Mouse (Mus musculus) hematopoietic stem cell, adult 5-6 weeks (primary cell): Measurements from ENCODE around the gene Gm21294. TPM values are rescaled to one million over a fixed set of nuclear protein-coding genes. Genes with fewer than 3 reads are reported as not detected.
"Not testable (repeated sequence)": the region's sequence is repeated elsewhere in the genome, so short reads cannot be mapped to it uniquely, and the experiment has no call there.

Experiments
- ATAC-seq, 2 experiments: fragments of 125-278 bp in 1 of 2; replicated peaks in 1 of 2; 2 replicates each; pipeline ENCODE4 v1.8.0; 2016 to 2017; ENCODE audit warnings: inconsistent platforms in 2 of 2, mild to moderate bottlenecking in 2 of 2, moderate number of reproducible peaks in 2 of 2, low read depth in 1 of 2, moderate TSS enrichment in 1 of 2; ENCODE audit not compliant: low FRiP score in 2 of 2, poor library complexity in 2 of 2, severe bottlenecking in 2 of 2, insufficient read depth in 1 of 2, low TSS enrichment in 1 of 2
- total RNA-seq: library from RNA; stranded (forward); fragments of 172-1452, 232-1000 nt; gene quantifications from 2 replicates; pipeline ENCODE4 v1.2.3, GENCODE M21; 2017

Gm21294 gene
- not detected in 2 replicates for total RNA-seq

DNA sequence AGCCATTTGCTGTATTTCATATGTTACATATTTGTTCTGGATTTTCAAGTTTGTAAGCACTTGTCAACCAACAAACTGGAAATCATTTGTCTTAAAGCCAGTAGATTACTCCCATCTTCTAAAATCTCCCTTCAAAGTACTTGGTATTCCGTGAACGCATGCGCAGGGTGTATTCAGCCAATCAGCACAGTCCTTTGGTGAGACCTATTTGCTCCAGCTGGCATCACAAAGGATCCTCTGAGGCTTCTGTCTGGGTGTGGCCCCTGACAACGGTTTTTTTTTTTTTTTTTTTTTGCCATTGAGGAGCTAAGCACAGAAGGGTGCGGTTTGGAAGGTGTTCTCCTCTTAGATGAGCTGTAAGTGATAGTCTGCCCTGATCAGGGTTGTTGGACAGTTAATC lies at the start of gene Gm21294:
Gene Gm21294, plus strand, starts transcription at position 301 of the 400 bp plus-strand sequence.
- not testable (repeated sequence) for ATAC-seq

DNA sequence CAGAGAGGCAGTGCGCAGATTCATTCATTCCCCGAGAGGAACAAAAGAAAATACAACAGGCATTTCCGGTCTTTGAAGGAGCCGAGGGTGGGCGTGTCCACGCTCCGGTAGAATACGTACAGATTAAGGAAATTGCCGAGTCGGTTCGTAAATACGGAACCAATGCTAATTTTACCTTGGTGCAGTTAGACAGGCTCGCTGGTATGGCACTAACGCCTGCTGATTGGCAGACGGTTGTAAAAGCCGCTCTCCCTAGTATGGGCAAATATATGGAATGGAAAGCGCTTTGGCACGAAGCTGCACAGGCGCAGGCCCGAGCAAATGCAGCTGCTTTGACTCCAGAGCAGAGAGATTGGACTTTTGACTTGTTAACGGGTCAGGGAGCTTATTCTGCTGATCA lies 73.6 kb downstream of the Gm21294 start:
- not testable (repeated sequence) for ATAC-seq
